Mouse (Mus musculus): Measurements from ENCODE around the gene Olfr1257. TPM values are rescaled to one million over a fixed set of nuclear protein-coding genes. Genes with fewer than 3 reads are reported as not detected.
"Not testable (repeated sequence)": the region's sequence is repeated elsewhere in the genome, so short reads cannot be mapped to it uniquely, and the experiment has no call there.

Olfr1257 gene
- total RNA-seq (2021), result not detected
- long read RNA-seq, experiment 1, result 0 reads
- long read RNA-seq, experiment 2, result 0 reads

GRCm38 (mm10) chr2:89878137-89878536 lies at the start of gene Olfr1257:
Olfr1257 (plus strand) TSS chr2:89878437.
- DNase-seq, result no peak

GRCm38 (mm10) chr2:89841455-89841854 lies 36.8 kb upstream of the Olfr1257 start, which contains the start of gene Olfr1256:
Olfr1256 (minus strand) TSS chr2:89841555.
- no peak for DNase-seq

GRCm38 (mm10) chr2:89848105-89848504 lies 30.1 kb upstream of the Olfr1257 start, which contains the start of gene Olfr48:
Olfr48 (minus strand) TSS chr2:89848205.
- no peak for DNase-seq

GRCm38 (mm10) chr2:89849230-89849629 lies 29.0 kb upstream of the Olfr1257 start:
- no peak for DNase-seq

GRCm38 (mm10) chr2:89912616-89913015 lies 34.4 kb downstream of the Olfr1257 start:
- not testable (repeated sequence) for DNase-seq

GRCm38 (mm10) chr2:89927009-89927408 lies 48.8 kb downstream of the Olfr1257 start, which contains the start of gene Olfr1258:
Olfr1258 (plus strand) TSS chr2:89927309.
- no peak for DNase-seq

Other genes with a start within 250 kb of the Olfr1257 start
- not detected for gene Olfr1249, start 243.5 kb upstream of the Olfr1257 start, total RNA-seq (2021)
- gene Olfr1250, start 217.0 kb upstream of the Olfr1257 start, total RNA-seq (2021), result not detected
- not detected for gene Olfr1251, start 206.5 kb upstream of the Olfr1257 start, total RNA-seq (2021)
- gene Olfr1252, start 153.4 kb upstream of the Olfr1257 start, total RNA-seq (2021), result not detected
- not detected for gene Olfr1253, start 121.3 kb upstream of the Olfr1257 start, total RNA-seq (2021)
- not detected for gene Olfr1254, start 84.8 kb upstream of the Olfr1257 start, total RNA-seq (2021)
- not detected for gene Olfr1255, start 66.4 kb upstream of the Olfr1257 start, total RNA-seq (2021)
- gene Olfr1256, start 36.9 kb upstream of the Olfr1257 start, total RNA-seq (2021), result not detected
- not detected for gene Olfr48, start 30.2 kb upstream of the Olfr1257 start, total RNA-seq (2021)
- not detected for gene Olfr1258, start 48.9 kb downstream of the Olfr1257 start, total RNA-seq (2021)
- gene Olfr1259, start 70.2 kb downstream of the Olfr1257 start, total RNA-seq (2021), result not detected
- gene Olfr1260, start 95.9 kb downstream of the Olfr1257 start, total RNA-seq (2021), result not detected
- not detected for gene Olfr1261, start 112.8 kb downstream of the Olfr1257 start, total RNA-seq (2021)
- gene Olfr1262, start 121.7 kb downstream of the Olfr1257 start, total RNA-seq (2021), result not detected
- gene Olfr1263, start 133.7 kb downstream of the Olfr1257 start, total RNA-seq (2021), result not detected
- not detected for gene Olfr1264, start 147.1 kb downstream of the Olfr1257 start, total RNA-seq (2021)
- not detected for gene Olfr1265, start 156.9 kb downstream of the Olfr1257 start, total RNA-seq (2021)
- gene Olfr140, start 185.2 kb downstream of the Olfr1257 start, total RNA-seq (2021), result not detected
- not detected for gene Olfr1269, start 243.0 kb downstream of the Olfr1257 start, total RNA-seq (2021)